ENCODE assay signal across 16 mouse cellular contexts in the genomic region with DNA sequence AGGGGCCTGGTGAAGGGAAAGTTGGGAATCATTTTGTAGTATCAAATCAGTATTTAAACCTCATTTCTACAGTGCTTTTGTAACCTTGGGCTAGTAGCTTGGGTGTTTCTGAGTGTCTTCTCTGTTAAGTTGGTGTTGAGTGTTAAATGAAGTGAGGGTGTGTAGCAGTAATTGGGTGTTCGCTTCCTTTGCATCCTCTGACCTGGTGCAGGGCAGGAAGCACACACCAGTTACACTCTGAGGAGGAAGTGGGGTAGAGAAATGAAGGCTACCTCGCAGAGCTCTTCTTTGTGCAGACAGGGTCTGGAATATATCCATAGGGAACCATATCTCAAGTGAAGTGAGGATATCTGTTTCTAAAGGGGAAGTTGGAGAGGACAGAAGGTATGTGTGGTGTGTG. TPM values are rescaled to one million over a fixed set of nuclear protein-coding genes. Genes with fewer than 3 reads are reported as not detected.
DNase-seq lines count a peak whose midpoint lies in the region; ATAC-seq and TF ChIP-seq lines count a peak whose summit lies in the region.
"Had no signal": no experiment of that assay in that cellular context is flagged by ENCODE, and none has a peak within 500 bp of the region (broad histone marks: within the 10 kb centered on the region; RNA-seq: fewer than 3 reads in every experiment).

No protein-coding gene starts in this region.

- DNase-seq in lung, postnatal 4 days = no peak
- DNase-seq in spleen, adult 2 months (ENCODE audit: low read depth in 1 of 2, low spot score in 2 of 2) = peak in 1 of 2 experiments; percentile 33
- no peak for DNase-seq in spleen, postnatal 10 days (ENCODE audit: low spot score in 2 of 2)
- peak; percentile 30 for DNase-seq in splenic B cell, adult 2 months (ENCODE audit: low read depth, low spot score)
- no peak for DNase-seq in MN1 (ENCODE audit: low spot score)
- DNase-seq: gastrocnemius, postnatal 14 days; heart, adult 2 months; layer of hippocampus, postnatal 36 days; liver; liver, postnatal 0 days; thymus, postnatal 4 days had no signal

- no peak overlapping the region for H3K4me3 ChIP-seq in hindbrain, embryonic 13.5 days
- H3K4me3 ChIP-seq in hindbrain, embryonic 12.5 days = no peak overlapping the region
- no peak overlapping the region for H3K4me3 ChIP-seq in lung, embryonic 15.5 days
- H3K4me3 ChIP-seq in spleen, adult 2 months (ENCODE audit: extremely low read depth, insufficient read depth, insufficient read length) = no peak overlapping the region
- H3K4me3 ChIP-seq: heart, adult 2 months; heart, embryonic 15.5 days; myocyte had no signal

- peaks cover 98% of the 10 kb centered on the region for H3K36me3 ChIP-seq in hindbrain, embryonic 13.5 days
- peaks cover 90% of the 10 kb centered on the region for H3K36me3 ChIP-seq in hindbrain, embryonic 12.5 days
- H3K36me3 ChIP-seq in lung, embryonic 15.5 days = peaks cover 68% of the 10 kb centered on the region
- H3K36me3 ChIP-seq in spleen, adult 2 months (ENCODE audit: control insufficient read depth, insufficient read depth, low read length) = peaks cover 55% of the 10 kb centered on the region
- peaks cover 12% of the 10 kb centered on the region for H3K36me3 ChIP-seq in splenic B cell, adult 2 months (ENCODE audit: control insufficient read depth, insufficient read depth, low read length, poor library complexity, severe bottlenecking)

- no peak overlapping the region for H3K9ac ChIP-seq in hindbrain, embryonic 13.5 days
- no peak overlapping the region for H3K9ac ChIP-seq in hindbrain, embryonic 12.5 days
- no peak overlapping the region for H3K9ac ChIP-seq in lung, embryonic 15.5 days
- H3K9ac ChIP-seq: heart, embryonic 15.5 days; liver, postnatal 0 days had no signal

- WGBS in hindbrain, embryonic 13.5 days = 92% methylated on average over 2 of the region's 2 CpGs
- WGBS in hindbrain, embryonic 12.5 days = 93% methylated on average over 2 of the region's 2 CpGs
- 63% methylated on average over 2 of the region's 2 CpGs for whole genome bisulfite sequencing in lung, embryonic 15.5 days
- WGBS in spleen, adult 2 months = 33% methylated on average over 2 of the region's 2 CpGs

- 0 out of 2 replicates have a peak, but pooled peaks cover 13% of the 10 kb centered on the region for H3K4me1 ChIP-seq in hindbrain, embryonic 13.5 days (replicated peaks)
- no peaks in the 10 kb centered on the region for H3K4me1 ChIP-seq in hindbrain, embryonic 12.5 days
- peaks cover 16% of the 10 kb centered on the region; the same call in 1 of the 2 replicates for H3K4me1 ChIP-seq in lung, embryonic 15.5 days
- peaks cover 16% of the 10 kb centered on the region for H3K4me1 ChIP-seq in spleen, adult 2 months (ENCODE audit: control insufficient read depth, insufficient read depth, insufficient read length)
- H3K4me1 ChIP-seq: heart, embryonic 15.5 days had no signal

- TF ChIP-seq CTCF in spleen, adult 2 months (IDR thresholded peaks at IDR 0.05; ENCODE audit: extremely low read depth, insufficient read depth, insufficient read length, insufficient replicate concordance) = no peak

- no peaks in the 10 kb centered on the region for H3K9me3 ChIP-seq in hindbrain, embryonic 13.5 days
- no peaks in the 10 kb centered on the region for H3K9me3 ChIP-seq in hindbrain, embryonic 12.5 days (replicated peaks)
- H3K9me3 ChIP-seq in lung, embryonic 15.5 days = no peaks in the 10 kb centered on the region
- H3K9me3 ChIP-seq: heart, embryonic 15.5 days had no signal

- no peaks in the 10 kb centered on the region for H3K27me3 ChIP-seq in hindbrain, embryonic 13.5 days
- H3K27me3 ChIP-seq in hindbrain, embryonic 12.5 days = no peaks in the 10 kb centered on the region
- no peaks in the 10 kb centered on the region for H3K27me3 ChIP-seq in lung, embryonic 15.5 days
- no peaks in the 10 kb centered on the region for H3K27me3 ChIP-seq in spleen, adult 2 months (ENCODE audit: control insufficient read depth, insufficient read depth, low read length)
- no peaks in the 10 kb centered on the region for H3K27me3 ChIP-seq in splenic B cell, adult 2 months (ENCODE audit: control insufficient read depth, insufficient read depth, low read length, poor library complexity, severe bottlenecking)
- H3K27me3 ChIP-seq: heart, embryonic 15.5 days had no signal

- ATAC-seq in hindbrain, embryonic 13.5 days (ENCODE audit: low FRiP score) = no peak
- no peak for ATAC-seq in hindbrain, embryonic 12.5 days (ENCODE audit: low FRiP score)
- ATAC-seq in lung, embryonic 15.5 days (ENCODE audit: borderline replicate concordance, extremely low read depth, low FRiP score, low TSS enrichment) = no peak
- ATAC-seq: liver, postnatal 0 days had no signal

- no peak for TF ChIP-seq POLR2A in spleen, adult 2 months (IDR thresholded peaks at IDR 0.05; ENCODE audit: low read depth, low read length)

- peak overlapping the region; percentile 55; the same call in 1 of the 2 replicates for H3K27ac ChIP-seq in hindbrain, embryonic 13.5 days
- no peak overlapping the region for H3K27ac ChIP-seq in hindbrain, embryonic 12.5 days
- peak overlapping the region; percentile 74; the same call in 1 of the 2 replicates for H3K27ac ChIP-seq in lung, embryonic 15.5 days
- H3K27ac ChIP-seq in spleen, adult 2 months (ENCODE audit: insufficient read depth, low read length) = peak overlapping the region; percentile 74
- H3K27ac ChIP-seq: heart, adult 2 months had no signal

- H3K4me2 ChIP-seq in hindbrain, embryonic 13.5 days = no peak overlapping the region
- H3K4me2 ChIP-seq in hindbrain, embryonic 12.5 days (replicated peaks) = no peak overlapping the region
- no peak overlapping the region for H3K4me2 ChIP-seq in lung, embryonic 15.5 days
- H3K4me2 ChIP-seq: heart, embryonic 15.5 days had no signal

RNA-seq across cellular contexts. Expression of a gene that starts 20.5 kb away (rescaled TPM):
- 132 and 139 TPM in 2 replicates for polyA plus RNA-seq in hindbrain, embryonic 13.5 days (2015; fragmentation: Nextera tagmentation; extraction: Ambion mirVana)
- 141 and 170 TPM in 2 replicates for polyA plus RNA-seq in hindbrain, embryonic 12.5 days (2016; fragmentation: Nextera tagmentation; extraction: Ambion mirVana)
- 119 and 122 TPM in 2 replicates for polyA plus RNA-seq in lung, embryonic 15.5 days (2015; fragmentation: Nextera tagmentation; extraction: Ambion mirVana)
- polyA plus RNA-seq in spleen, adult 2 months (2012; rRNA removed) = 34.3 and 38.5 TPM in 2 replicates

RNA-seq across cellular contexts. Expression of a gene that starts 35.9 kb away (rescaled TPM):
- polyA plus RNA-seq in hindbrain, embryonic 13.5 days (2015; fragmentation: Nextera tagmentation; extraction: Ambion mirVana) = 10.7 and 13.4 TPM in 2 replicates
- 14.0 and 15.3 TPM in 2 replicates for polyA plus RNA-seq in hindbrain, embryonic 12.5 days (2016; fragmentation: Nextera tagmentation; extraction: Ambion mirVana)
- 14.3 and 14.6 TPM in 2 replicates for polyA plus RNA-seq in lung, embryonic 15.5 days (2015; fragmentation: Nextera tagmentation; extraction: Ambion mirVana)
- 5.4 and 6.1 TPM in 2 replicates for polyA plus RNA-seq in spleen, adult 2 months (2012; rRNA removed)
